Mouse (Mus musculus) MEL (cell line): ENCODE data around the gene Tmem200c. TPM values are rescaled to one million over a fixed set of nuclear protein-coding genes. Genes with fewer than 3 reads are reported as not detected.

Source experiments
- DNase-seq: peaks from one replicate; pipeline ENCODE4 v3.0.0; 2011; ENCODE audit warnings: low read depth, low spot score
- H3K27ac ChIP-seq: 2 replicates; pipeline ENCODE4 v1.5.1; 2012; ENCODE audit warnings: low read depth, mild to moderate bottlenecking, control low read depth, low read length, moderate library complexity; ENCODE audit not compliant: control insufficient read depth
- H3K27me3 ChIP-seq, 2 experiments: fragments of 150-350 bp in 1 of 2; sonication (generic) in 1 of 2; 2 replicates each; pipeline ENCODE4 v1.6.1; 2012; ENCODE audit warnings: low read length in 2 of 2, mild to moderate bottlenecking in 2 of 2, improper control_type of control experiment in 1 of 2, moderate library complexity in 1 of 2; ENCODE audit not compliant: insufficient read depth in 2 of 2, control insufficient read depth in 1 of 2
- H3K36me3 ChIP-seq, 2 experiments: 2 replicates each; pipeline ENCODE4 v1.6.1; 2012 to 2014; ENCODE audit warnings: low read length in 2 of 2, improper control_type of control experiment in 1 of 2, inconsistent platforms in 1 of 2, mild to moderate bottlenecking in 1 of 2; ENCODE audit not compliant: insufficient read depth in 2 of 2, control insufficient read depth in 1 of 2
- H3K4me1 ChIP-seq, 2 experiments: fragments of 150-350 bp in 1 of 2; sonication (generic) in 1 of 2; 2 replicates each; pipeline ENCODE4 v1.6.1; 2012; ENCODE audit warnings: low read length in 2 of 2, improper control_type of control experiment in 1 of 2, mild to moderate bottlenecking in 1 of 2; ENCODE audit not compliant: insufficient read depth in 2 of 2, control insufficient read depth in 1 of 2
- H3K4me3 ChIP-seq, 2 experiments: fragments of 150-350 bp in 1 of 2; sonication (generic) in 1 of 2; 2 replicates each; pipeline ENCODE4 v1.5.1; 2012; ENCODE audit warnings: low read depth in 2 of 2, low read length in 2 of 2, mild to moderate bottlenecking in 2 of 2, moderate library complexity in 2 of 2, control low read depth in 1 of 2, improper control_type of control experiment in 1 of 2; ENCODE audit not compliant: control insufficient read depth in 1 of 2, insufficient read depth in 1 of 2
- H3K79me2 ChIP-seq: 2 replicates; pipeline ENCODE4 v1.6.1; 2012; ENCODE audit warnings: mild to moderate bottlenecking, low read length, moderate library complexity; ENCODE audit not compliant: control insufficient read depth, poor library complexity, insufficient read depth
- H3K9ac ChIP-seq: 2 replicates; pipeline ENCODE4 v1.6.1; 2012; ENCODE audit warnings: low read depth, mild to moderate bottlenecking, control low read depth, low read length, moderate library complexity; ENCODE audit not compliant: control insufficient read depth, poor library complexity, severe bottlenecking
- H3K9me3 ChIP-seq: fragments of 150-350 bp; sonication (generic); replicated peaks from 2 replicates; pipeline ENCODE4 v1.6.1; 2012; ENCODE audit warnings: mild to moderate bottlenecking, low read length, improper control_type of control experiment, moderate library complexity; ENCODE audit not compliant: insufficient read depth
- EP300 ChIP-seq, 2 experiments: IDR thresholded peaks; 2 replicates each; pipeline ENCODE4 v1.6.1; 2011; ENCODE audit warnings: improper control_type of control experiment in 2 of 2, low read length in 2 of 2, low read depth in 1 of 2, mild to moderate bottlenecking in 1 of 2
- HCFC1 ChIP-seq: IDR thresholded peaks from 2 replicates; pipeline ENCODE4 v1.6.1; 2012; ENCODE audit warnings: low read depth, mild to moderate bottlenecking, inconsistent platforms, low read length, improper control_type of control experiment, moderate library complexity
- POLR2A ChIP-seq, 2 experiments: IDR thresholded peaks; 2 replicates each; pipeline ENCODE4 v1.6.1; 2011 to 2012; ENCODE audit warnings: low read length in 2 of 2, mild to moderate bottlenecking in 2 of 2, control low read depth in 1 of 2, improper control_type of control experiment in 1 of 2, low read depth in 1 of 2, moderate library complexity in 1 of 2; ENCODE audit not compliant: control insufficient read depth in 1 of 2, insufficient read depth in 1 of 2, poor library complexity in 1 of 2
- polyA plus RNA-seq, 2 experiments: library from polyadenylated mRNA; stranded (reverse) in 1 of 2; unstranded in 1 of 2; fragments of >175 nt in 1 of 2; fragments of >200 nt in 1 of 2; gene quantifications; 2 replicates each; pipeline versions ENCODE4 v1.2.1 to v1.2.4; 2012; ENCODE audit warnings: low replicate concordance in 2 of 2, low read depth in 1 of 2; ENCODE audit not compliant: insufficient read length in 2 of 2, insufficient read depth in 1 of 2, missing spikeins in 1 of 2
- total RNA-seq: library from RNA; depleted of rRNA; stranded (reverse); fragments of 300-350 nt; gene quantifications from 2 replicates; pipeline ENCODE4 v1.2.3, GENCODE M21; 2012; rRNA removed

The Tmem200c gene
- total and polyA plus RNA-seq, 3 experiments, result not detected

- Histone ChIP-seq H3K27me3 (no peaks in the 10 kb centered on the region), H3K4me3 (no peak overlapping the region)
- TF ChIP-seq POLR2A (IDR thresholded peaks at IDR 0.05; ENCODE audit: control insufficient read depth in 1 of 2, insufficient read depth in 1 of 2, low read depth in 1 of 2, low read length in 2 of 2, poor library complexity in 1 of 2) (no peak), EP300 (IDR thresholded peaks at IDR 0.05; ENCODE audit: low read depth in 1 of 2, low read length in 2 of 2) (no peak), HCFC1 (no peak)
- TF ChIP-seq, all 39 proteins: peak for 0
- Histone ChIP-seq H3K27ac (no peak overlapping the region), H3K36me3 (no peaks in the 10 kb centered on the region), H3K4me1 (no peaks in the 10 kb centered on the region), H3K79me2 (no peaks in the 10 kb centered on the region), H3K9me3 (no peaks in the 10 kb centered on the region), H3K9ac (no peak overlapping the region)
- DNase-seq, result no peak
These were observed 64.2 kb downstream of the Tmem200c start for GRCm38 (mm10) chr17:68890672-68891071.

Other genes with a start within 250 kb of the Tmem200c start
- not detected in 2 replicates for gene Epb41l3, start 249.1 kb downstream of the Tmem200c start, total RNA-seq
- not detected for gene Epb41l3, start 249.1 kb downstream of the Tmem200c start, polyA plus RNA-seq